Mouse (Mus musculus): ENCODE data around the gene Necab2. TPM values are rescaled to one million over a fixed set of nuclear protein-coding genes. Genes with fewer than 3 reads are reported as not detected.
A peak's percentile ranks its signal among the peaks of the same experiment; 100 is the strongest.

Gene Necab2
- polyA plus RNA-seq (2014; fragmentation: Nextera tagmentation; extraction: Ambion mirVana), result 4.6 and 5.0 TPM in 2 replicates

DNA sequence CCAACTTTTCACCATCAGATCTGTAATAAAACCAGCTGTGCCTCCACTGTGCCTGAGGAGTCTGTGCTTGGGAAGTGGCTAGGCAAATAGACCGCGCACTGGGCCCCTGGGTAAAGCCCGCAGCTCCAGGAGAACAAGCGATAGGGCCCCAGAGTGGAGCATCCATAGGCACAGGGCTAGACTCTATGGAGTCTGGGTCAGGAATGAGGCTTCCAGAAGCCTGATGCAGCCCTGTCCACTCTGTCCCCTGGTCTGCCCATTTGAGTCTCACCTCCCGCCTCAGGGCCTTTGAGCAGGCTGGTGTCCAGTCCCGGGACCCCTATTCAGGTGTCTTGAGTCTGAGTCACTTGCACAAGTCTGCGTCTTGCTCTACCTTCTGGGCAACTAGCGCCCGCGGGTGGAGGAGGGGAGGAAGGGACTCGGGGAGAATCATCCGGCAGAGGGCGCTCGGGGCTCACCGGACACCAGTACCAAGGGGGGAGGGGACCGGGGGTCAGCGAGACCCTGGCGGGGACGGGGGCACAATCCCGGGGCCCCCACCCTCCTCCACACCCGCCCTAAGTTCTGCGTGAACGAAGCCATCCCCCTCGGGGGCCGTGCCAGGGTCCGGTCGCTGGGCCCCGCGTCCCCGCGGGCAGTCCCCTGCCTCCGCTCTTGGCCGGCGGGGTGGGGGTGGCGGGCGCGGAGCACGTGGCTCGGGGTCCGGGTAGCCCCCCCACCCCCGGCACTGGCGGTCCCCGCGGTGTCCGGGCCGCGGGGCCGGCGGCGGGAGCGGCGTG lies at the start of gene Necab2:
Gene Necab2 (plus strand): TSS at position 509 of the 779 bp plus-strand sequence.
- Histone ChIP-seq H3K27ac (ENCODE audit: low read depth, low read length) (no peak within 1 kb of the TSS), H3K4me1 (ENCODE audit: control insufficient read depth, insufficient read depth, low read length) (0 out of 2 replicates have a peak, but pooled peaks cover 7% of the 10 kb centered on the region), H3K9ac (ENCODE audit: low read depth, low read length) (peak within 1 kb of the TSS; percentile 69), H3K36me3 (ENCODE audit: control insufficient read depth, insufficient read depth, low read length) (no peaks in the 10 kb centered on the region), H3K4me2 (replicated peaks; ENCODE audit: low read depth, low read length) (peak within 1 kb of the TSS; percentile 99), H3K4me3 (ENCODE audit: low read length) (peak within 1 kb of the TSS; percentile 67), H3K9me3 (ENCODE audit: control insufficient read depth, low read length) (no peaks in the 10 kb centered on the region), H3K27me3 (ENCODE audit: control insufficient read depth, insufficient read depth, low read length) (peaks cover 26% of the 10 kb centered on the region)
- WGBS, result 2% methylated on average over 26 of the region's 52 CpGs
- peak; percentile 81 for ATAC-seq (ENCODE audit: low FRiP score, low TSS enrichment)

DNA sequence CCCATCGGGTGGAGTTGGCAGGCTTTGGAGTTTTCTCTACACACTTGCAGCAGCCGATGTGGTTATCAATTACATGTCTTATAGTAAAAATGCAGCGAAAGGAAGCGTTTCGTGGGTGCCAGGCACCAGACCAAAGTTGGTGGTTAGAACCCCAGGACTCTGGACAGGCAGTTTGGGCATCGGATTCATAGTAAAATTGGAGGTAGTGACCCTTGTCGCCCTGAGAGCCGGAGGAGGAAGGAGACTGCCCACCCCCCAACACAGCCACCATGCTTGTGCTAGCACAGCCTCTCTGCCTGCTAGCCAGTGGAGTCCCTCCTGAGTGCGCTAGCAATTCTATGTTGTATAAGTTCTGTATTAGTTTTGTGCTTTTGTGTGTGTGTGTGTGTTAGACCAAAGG lies 48.0 kb upstream of the Necab2 start:
- no peak overlapping the region for H3K4me3 ChIP-seq (ENCODE audit: low read length)
- ATAC-seq (ENCODE audit: low FRiP score, low TSS enrichment), result no peak
- no peaks in the 10 kb centered on the region for H3K27me3 ChIP-seq (ENCODE audit: control insufficient read depth, insufficient read depth, low read length)
- 66% methylated on average over 9 of the region's 9 CpGs for WGBS
- no peak overlapping the region for H3K4me2 ChIP-seq (replicated peaks; ENCODE audit: low read depth, low read length)
- H3K9ac ChIP-seq (ENCODE audit: low read depth, low read length), result no peak overlapping the region
- H3K36me3 ChIP-seq (ENCODE audit: control insufficient read depth, insufficient read depth, low read length), result no peaks in the 10 kb centered on the region
- no peak overlapping the region for H3K27ac ChIP-seq (ENCODE audit: low read depth, low read length)
- no peaks in the 10 kb centered on the region for H3K9me3 ChIP-seq (ENCODE audit: control insufficient read depth, low read length)
- no peaks in the 10 kb centered on the region; the same call in 1 of the 2 replicates for H3K4me1 ChIP-seq (ENCODE audit: control insufficient read depth, insufficient read depth, low read length)

DNA sequence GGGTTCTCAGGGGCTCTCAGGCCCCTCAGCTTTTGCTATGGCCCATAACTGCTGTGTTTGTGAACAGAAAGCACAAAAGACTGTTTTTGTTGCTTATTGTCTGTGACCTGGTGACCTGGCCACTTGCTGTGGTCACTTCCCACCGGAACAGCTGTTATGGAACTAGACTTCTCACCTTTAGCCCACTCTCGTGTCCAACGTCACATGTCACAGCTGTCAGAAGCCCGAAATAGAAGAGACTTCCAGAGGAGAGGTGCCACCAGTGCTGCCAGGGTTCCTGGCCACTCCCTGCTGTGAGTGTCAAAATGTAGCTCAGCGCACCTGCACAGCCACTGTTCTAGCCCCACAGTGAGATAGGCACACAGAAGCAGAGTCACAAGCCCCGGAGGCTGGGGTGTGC lies 47.3 kb upstream of the Necab2 start:
- Histone ChIP-seq H3K27ac (ENCODE audit: low read depth, low read length) (no peak overlapping the region), H3K9ac (ENCODE audit: low read depth, low read length) (no peak overlapping the region), H3K27me3 (ENCODE audit: control insufficient read depth, insufficient read depth, low read length) (no peaks in the 10 kb centered on the region), H3K4me2 (replicated peaks; ENCODE audit: low read depth, low read length) (no peak overlapping the region), H3K4me1 (ENCODE audit: control insufficient read depth, insufficient read depth, low read length) (no peaks in the 10 kb centered on the region; the same call in 1 of the 2 replicates), H3K9me3 (ENCODE audit: control insufficient read depth, low read length) (no peaks in the 10 kb centered on the region), H3K36me3 (ENCODE audit: control insufficient read depth, insufficient read depth, low read length) (no peaks in the 10 kb centered on the region), H3K4me3 (ENCODE audit: low read length) (no peak overlapping the region)
- ATAC-seq (ENCODE audit: low FRiP score, low TSS enrichment), result no peak
- 63% methylated on average over 6 of the region's 6 CpGs for WGBS

DNA sequence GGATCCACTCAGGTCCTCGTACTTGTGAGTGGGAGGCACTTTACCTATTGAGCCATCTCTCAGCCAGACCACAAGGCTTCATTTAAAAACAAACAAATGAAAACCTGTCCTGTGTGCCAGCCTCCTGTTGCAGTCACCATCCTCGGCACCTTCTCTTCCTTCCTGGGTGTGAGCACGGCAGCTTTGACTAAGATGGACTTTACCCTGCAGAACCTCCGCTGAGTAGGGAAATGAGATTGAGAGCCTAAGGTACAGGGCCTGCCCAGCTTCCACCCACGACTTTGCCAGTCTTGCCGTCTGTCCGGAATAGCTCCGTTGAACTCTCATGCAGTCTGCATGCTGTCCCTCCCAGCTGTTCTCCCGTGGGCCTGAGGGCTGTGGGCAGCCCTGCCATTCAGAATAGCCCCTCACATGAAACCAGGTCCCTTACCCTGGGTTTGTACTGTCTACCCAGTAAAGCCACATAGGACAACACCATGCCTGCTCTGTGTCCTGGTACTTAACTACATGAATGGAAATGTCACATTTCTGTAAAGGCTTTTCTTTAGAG lies 46.3 kb upstream of the Necab2 start:
- no peaks in the 10 kb centered on the region; the same call in 1 of the 2 replicates for H3K4me1 ChIP-seq (ENCODE audit: control insufficient read depth, insufficient read depth, low read length)
- H3K27ac ChIP-seq (ENCODE audit: low read depth, low read length), result no peak overlapping the region
- H3K9me3 ChIP-seq (ENCODE audit: control insufficient read depth, low read length), result no peaks in the 10 kb centered on the region
- no peak overlapping the region for H3K4me2 ChIP-seq (replicated peaks; ENCODE audit: low read depth, low read length)
- no peak for ATAC-seq (ENCODE audit: low FRiP score, low TSS enrichment)
- H3K4me3 ChIP-seq (ENCODE audit: low read length), result no peak overlapping the region
- WGBS, result 78% methylated on average over 9 of the region's 9 CpGs
- no peak overlapping the region for H3K9ac ChIP-seq (ENCODE audit: low read depth, low read length)
- no peaks in the 10 kb centered on the region for H3K27me3 ChIP-seq (ENCODE audit: control insufficient read depth, insufficient read depth, low read length)
- H3K36me3 ChIP-seq (ENCODE audit: control insufficient read depth, insufficient read depth, low read length), result no peaks in the 10 kb centered on the region

DNA sequence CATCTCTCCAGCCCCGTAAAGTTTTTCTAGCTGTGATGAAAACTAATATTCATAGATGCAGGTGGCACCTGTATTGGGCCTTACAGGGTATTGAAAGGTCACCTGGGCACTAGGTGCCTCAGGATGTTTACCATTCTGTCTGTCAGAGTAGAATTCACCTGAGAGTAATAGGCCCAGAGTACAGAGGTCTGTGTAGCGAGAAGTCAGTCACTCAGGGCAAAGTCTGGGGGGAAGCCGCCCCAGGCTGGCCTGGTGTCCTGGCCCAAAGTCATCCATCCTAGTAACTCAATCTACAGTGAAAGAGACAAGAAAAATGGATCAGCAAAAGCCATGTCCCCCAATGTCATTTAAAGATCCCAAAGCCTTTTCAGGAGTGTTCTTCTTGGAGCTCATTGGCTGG lies 45.6 kb upstream of the Necab2 start:
- Histone ChIP-seq H3K4me2 (replicated peaks; ENCODE audit: low read depth, low read length) (no peak overlapping the region), H3K36me3 (ENCODE audit: control insufficient read depth, insufficient read depth, low read length) (no peaks in the 10 kb centered on the region), H3K9ac (ENCODE audit: low read depth, low read length) (no peak overlapping the region), H3K27me3 (ENCODE audit: control insufficient read depth, insufficient read depth, low read length) (no peaks in the 10 kb centered on the region), H3K9me3 (ENCODE audit: control insufficient read depth, low read length) (no peaks in the 10 kb centered on the region), H3K4me1 (ENCODE audit: control insufficient read depth, insufficient read depth, low read length) (no peaks in the 10 kb centered on the region), H3K27ac (ENCODE audit: low read depth, low read length) (no peak overlapping the region), H3K4me3 (ENCODE audit: low read length) (no peak overlapping the region)
- WGBS, result 92% methylated on average over 3 of the region's 3 CpGs
- no peak for ATAC-seq (ENCODE audit: low FRiP score, low TSS enrichment)

DNA sequence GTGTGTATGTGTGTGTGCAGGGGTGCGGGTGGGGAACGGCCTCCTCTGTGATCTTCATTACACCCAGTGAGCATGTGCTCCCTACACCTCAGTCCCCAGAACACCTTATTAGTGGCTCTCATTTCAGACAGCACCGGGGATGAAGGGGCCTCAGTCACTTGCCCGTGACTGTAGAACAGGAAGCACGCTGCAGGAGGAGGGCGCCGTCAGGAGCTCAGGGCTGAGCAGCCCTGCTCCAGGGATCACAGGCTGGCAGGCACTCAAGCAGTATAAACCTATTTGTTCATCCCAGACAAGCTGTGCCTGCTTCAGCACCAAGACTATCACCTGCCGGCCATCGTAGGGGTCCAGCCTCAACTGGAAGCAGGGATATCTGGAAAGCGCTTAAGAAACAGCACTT lies 42.6 kb upstream of the Necab2 start:
- Histone ChIP-seq H3K9me3 (ENCODE audit: control insufficient read depth, low read length) (no peaks in the 10 kb centered on the region), H3K4me2 (replicated peaks; ENCODE audit: low read depth, low read length) (no peak overlapping the region), H3K27me3 (ENCODE audit: control insufficient read depth, insufficient read depth, low read length) (no peaks in the 10 kb centered on the region), H3K4me3 (ENCODE audit: low read length) (no peak overlapping the region), H3K9ac (ENCODE audit: low read depth, low read length) (no peak overlapping the region), H3K36me3 (ENCODE audit: control insufficient read depth, insufficient read depth, low read length) (peaks cover 14% of the 10 kb centered on the region), H3K4me1 (ENCODE audit: control insufficient read depth, insufficient read depth, low read length) (no peaks in the 10 kb centered on the region), H3K27ac (ENCODE audit: low read depth, low read length) (no peak overlapping the region)
- 41% methylated on average over 10 of the region's 10 CpGs for WGBS
- peak; percentile 72; the same call in 1 of the 2 replicates for ATAC-seq (ENCODE audit: low FRiP score, low TSS enrichment)

DNA sequence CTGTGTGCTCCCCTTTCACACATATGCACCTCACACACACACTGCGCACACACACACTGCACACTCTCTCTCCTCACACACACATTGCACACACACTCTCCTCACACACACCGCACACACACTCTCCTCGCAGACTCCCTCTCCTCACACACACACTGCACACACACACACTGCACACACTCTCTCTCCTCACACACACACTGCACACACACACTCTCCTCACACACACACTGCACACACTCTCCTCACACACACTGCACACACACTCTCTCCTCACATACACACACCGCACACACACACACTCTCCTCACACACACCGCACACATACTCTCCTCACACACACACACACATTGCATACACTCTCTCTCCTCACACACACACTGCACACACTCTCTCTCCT lies 41.9 kb upstream of the Necab2 start:
- no peaks in the 10 kb centered on the region for H3K4me1 ChIP-seq (ENCODE audit: control insufficient read depth, insufficient read depth, low read length)
- no peaks in the 10 kb centered on the region for H3K27me3 ChIP-seq (ENCODE audit: control insufficient read depth, insufficient read depth, low read length)
- no peak overlapping the region for H3K9ac ChIP-seq (ENCODE audit: low read depth, low read length)
- H3K27ac ChIP-seq (ENCODE audit: low read depth, low read length), result no peak overlapping the region
- H3K9me3 ChIP-seq (ENCODE audit: control insufficient read depth, low read length), result no peaks in the 10 kb centered on the region
- no peak overlapping the region for H3K4me2 ChIP-seq (replicated peaks; ENCODE audit: low read depth, low read length)
- ATAC-seq (ENCODE audit: low FRiP score, low TSS enrichment), result no peak
- H3K36me3 ChIP-seq (ENCODE audit: control insufficient read depth, insufficient read depth, low read length), result peaks cover 21% of the 10 kb centered on the region
- 92% methylated on average over 5 of the region's 5 CpGs for WGBS
- no peak overlapping the region for H3K4me3 ChIP-seq (ENCODE audit: low read length)

DNA sequence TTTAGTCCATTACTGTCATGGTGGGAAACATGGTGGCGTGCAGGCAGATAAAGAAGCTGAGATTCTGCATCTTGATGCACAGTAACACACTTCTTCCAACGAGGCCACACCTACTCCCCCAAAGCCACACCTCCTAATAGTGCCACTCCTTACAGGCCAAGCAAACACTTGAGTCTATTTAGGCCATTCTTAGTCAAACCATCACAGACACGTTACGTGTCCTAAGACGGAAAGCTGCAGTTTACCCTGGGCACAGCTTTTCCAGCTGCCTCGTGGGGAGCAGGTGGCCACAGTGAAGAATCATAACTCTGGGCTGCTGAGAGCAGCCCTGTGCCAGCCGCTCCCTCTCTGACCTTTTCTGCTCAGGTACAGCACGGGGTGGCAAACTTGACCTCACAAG lies 38.2 kb upstream of the Necab2 start:
- H3K9me3 ChIP-seq (ENCODE audit: control insufficient read depth, low read length), result no peaks in the 10 kb centered on the region
- ATAC-seq (ENCODE audit: low FRiP score, low TSS enrichment), result no peak
- H3K9ac ChIP-seq (ENCODE audit: low read depth, low read length), result no peak overlapping the region
- WGBS, result 81% methylated on average over 8 of the region's 8 CpGs
- no peaks in the 10 kb centered on the region for H3K4me1 ChIP-seq (ENCODE audit: control insufficient read depth, insufficient read depth, low read length)
- H3K27ac ChIP-seq (ENCODE audit: low read depth, low read length), result no peak overlapping the region
- H3K4me2 ChIP-seq (replicated peaks; ENCODE audit: low read depth, low read length), result no peak overlapping the region
- peaks cover 37% of the 10 kb centered on the region for H3K36me3 ChIP-seq (ENCODE audit: control insufficient read depth, insufficient read depth, low read length)
- no peaks in the 10 kb centered on the region for H3K27me3 ChIP-seq (ENCODE audit: control insufficient read depth, insufficient read depth, low read length)
- H3K4me3 ChIP-seq (ENCODE audit: low read length), result no peak overlapping the region

DNA sequence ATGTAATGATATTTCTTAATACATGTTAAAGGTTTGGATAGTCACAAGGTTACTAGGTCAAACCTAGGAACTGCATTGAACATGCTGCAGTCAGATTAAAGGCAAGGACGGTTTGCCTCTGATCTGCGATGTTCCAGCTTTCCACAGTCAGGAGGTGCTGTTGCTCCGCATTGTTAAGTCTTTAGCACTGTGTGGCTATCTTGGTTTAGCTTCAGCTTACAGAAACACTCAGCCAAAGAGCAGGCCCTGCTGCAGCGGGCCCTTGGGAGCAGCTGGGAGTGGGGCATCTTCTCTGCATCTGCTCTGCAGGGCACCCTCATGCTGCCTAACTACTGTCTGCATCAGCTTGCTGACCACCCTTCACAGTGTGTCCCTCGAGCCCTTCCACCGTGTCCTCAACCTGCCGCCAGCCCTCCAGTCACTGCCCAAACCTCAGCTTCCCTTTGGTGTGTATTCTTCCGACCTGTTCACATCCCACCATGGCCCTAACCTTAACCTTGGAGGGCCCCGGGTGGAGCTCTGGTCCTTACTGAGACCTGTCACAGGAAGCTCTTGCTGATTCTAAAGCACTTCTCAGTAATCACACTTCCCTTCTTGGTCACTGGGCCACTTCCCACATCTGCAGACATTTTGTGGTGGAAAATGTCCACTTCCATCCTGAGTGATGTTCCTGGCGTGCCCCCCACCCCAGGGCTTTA lies 34.3 kb upstream of the Necab2 start:
- Histone ChIP-seq H3K9ac (ENCODE audit: low read depth, low read length) (no peak overlapping the region), H3K27me3 (ENCODE audit: control insufficient read depth, insufficient read depth, low read length) (no peaks in the 10 kb centered on the region), H3K4me3 (ENCODE audit: low read length) (no peak overlapping the region), H3K4me1 (ENCODE audit: control insufficient read depth, insufficient read depth, low read length) (0 out of 2 replicates have a peak, but pooled peaks cover 2% of the 10 kb centered on the region), H3K9me3 (ENCODE audit: control insufficient read depth, low read length) (no peaks in the 10 kb centered on the region), H3K4me2 (replicated peaks; ENCODE audit: low read depth, low read length) (no peak overlapping the region), H3K27ac (ENCODE audit: low read depth, low read length) (no peak overlapping the region), H3K36me3 (ENCODE audit: control insufficient read depth, insufficient read depth, low read length) (peaks cover 37% of the 10 kb centered on the region)
- ATAC-seq (ENCODE audit: low FRiP score, low TSS enrichment), result no peak
- WGBS, result 55% methylated on average over 10 of the region's 10 CpGs

Data from kidney, embryonic 14.5 days (tissue).